Mouse (Mus musculus): ENCODE measurements around the gene 4930432M17Rik. TPM values are rescaled to one million over a fixed set of nuclear protein-coding genes. Genes with fewer than 3 reads are reported as not detected.

4930432M17Rik gene
- total RNA-seq (2023), result not detected in 4 replicates

DNA sequence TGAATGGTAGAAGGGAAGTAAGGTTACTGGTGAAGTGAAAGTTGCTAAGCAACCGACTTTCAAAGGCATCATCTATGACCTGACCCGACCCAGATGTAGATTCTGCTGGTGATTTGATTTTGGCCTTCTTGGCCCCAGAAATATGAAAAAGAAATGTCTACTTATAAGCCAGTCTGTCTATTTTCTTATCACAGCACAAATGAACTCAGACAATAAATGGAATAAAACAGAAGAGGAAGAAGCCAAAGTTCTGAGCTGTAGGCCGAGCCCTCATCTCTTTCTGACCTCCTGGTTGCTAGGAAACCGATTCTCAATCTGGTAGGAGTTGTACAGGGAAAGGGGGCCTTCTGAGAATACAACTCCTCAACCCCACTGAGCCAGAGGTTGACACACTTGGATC, at the start of gene 4930432M17Rik:
Gene 4930432M17Rik, plus strand, starts transcription at position 301 of the 400 bp plus-strand sequence.

DNA sequence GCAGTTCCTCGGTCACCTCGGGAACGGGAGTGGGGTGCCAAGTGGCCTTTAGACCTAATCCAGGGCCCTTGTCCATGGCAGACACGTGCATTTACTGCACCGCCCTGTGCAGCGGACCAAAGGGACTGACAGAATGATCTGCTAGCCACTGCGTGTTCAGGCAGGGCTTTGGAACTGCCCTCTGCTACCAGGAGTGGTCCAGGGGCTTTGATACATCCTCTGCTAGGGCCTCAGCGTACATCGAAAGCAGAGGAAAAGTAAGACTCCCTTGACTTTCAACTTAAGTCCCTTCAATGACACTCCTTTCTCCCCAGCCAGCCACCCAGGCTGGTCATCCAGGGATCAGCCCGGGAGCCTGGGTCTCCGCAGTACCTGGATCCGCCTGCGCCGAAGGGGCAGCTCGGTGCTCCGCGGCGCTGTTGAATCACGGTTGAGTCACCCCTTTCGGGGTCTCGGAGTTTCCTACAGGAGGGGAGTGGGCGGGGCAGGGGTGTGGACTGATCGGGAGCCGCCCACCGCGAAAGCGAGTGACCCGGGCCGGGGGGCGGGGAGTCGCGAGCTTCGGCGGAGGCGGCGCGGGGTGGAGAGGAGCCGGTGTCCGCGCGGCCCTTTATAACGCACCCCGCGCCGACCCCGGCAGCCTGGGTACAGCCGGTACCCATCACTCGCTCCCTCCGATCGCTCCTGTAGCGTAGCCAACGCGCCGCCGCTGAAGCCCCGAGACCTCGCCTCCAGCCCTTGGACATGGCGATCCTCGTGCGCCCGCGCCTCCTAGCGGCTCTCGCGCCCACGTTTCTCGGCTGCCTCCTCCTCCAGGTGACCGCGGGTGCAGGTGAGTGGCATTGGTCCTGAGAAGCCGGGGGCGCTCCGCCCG, 52.6 kb downstream of the 4930432M17Rik start, which contains the start of gene F3:
Gene F3, plus strand, starts transcription at position 567 of the 874 bp plus-strand sequence.

Other genes with a start within 250 kb of the 4930432M17Rik start
- gene Cnn3, start 244.3 kb upstream of the 4930432M17Rik start, total RNA-seq (2023), result 123 to 139 TPM (median 134 TPM) in 4 replicates
- gene Slc44a3, start 138.4 kb upstream of the 4930432M17Rik start, total RNA-seq (2023), result not detected in 4 replicates
- not detected in 4 replicates for gene F3, start 52.8 kb downstream of the 4930432M17Rik start, total RNA-seq (2023)
- 9.2 to 13.1 TPM (median 12.0 TPM) in 4 replicates for gene Abcd3, start 144.5 kb downstream of the 4930432M17Rik start, total RNA-seq (2023)